In genomic region chr2:91498093-91498719, GRCm38 (mm10) we compare ENCODE assay signal across 16 mouse cellular contexts. TPM values are rescaled to one million over a fixed set of nuclear protein-coding genes. Genes with fewer than 3 reads are reported as not detected.
DNase-seq lines count a peak whose midpoint lies in the region; ATAC-seq lines count a peak whose summit lies in the region.
"Had no signal": no experiment of that assay in that cellular context is flagged by ENCODE, and none has a peak within 500 bp of the region (broad histone marks: within the 10 kb centered on the region; RNA-seq: fewer than 3 reads in every experiment).

No protein-coding gene starts in this region.

- ATAC-seq in CD4-positive, CD25-positive, alpha-beta regulatory T cell, adult 4 months = peak; percentile 58
- ATAC-seq in hematopoietic stem cell, adult 5-6 weeks (replicated peaks in 1 of 2; ENCODE audit: insufficient read depth in 1 of 2, low FRiP score in 2 of 2, low TSS enrichment in 1 of 2, low read depth in 1 of 2, poor library complexity in 2 of 2, severe bottlenecking in 2 of 2) = peak; percentile 78 to 80
- peak; percentile 51 for ATAC-seq in neutrophil, adult 5-6 weeks (ENCODE audit: extremely low read depth, insufficient number of reproducible peaks, low FRiP score, poor library complexity, severe bottlenecking)
- ATAC-seq: forebrain, embryonic 15.5 days; hindbrain, embryonic 16.5 days had no signal

- DNase-seq in lung, postnatal 25 days (ENCODE audit: low spot score) = peak; percentile 16
- DNase-seq in lung, adult 18-20 months = no peak
- DNase-seq in gastrocnemius, adult 8-10 months (ENCODE audit: low spot score in 2 of 2) = no peak
- DNase-seq in cerebellum, postnatal 10 days = no peak
- DNase-seq: adrenal gland, postnatal 14 days; cerebellum, adult 9-11 months; gastrocnemius, adult 2 months; kidney, adult 8-10 months; kidney, postnatal 4 days; right cerebral cortex, adult 18-20 months had no signal

RNA-seq across cellular contexts. Expression of gene Ckap5, which starts 28.4 kb away (rescaled TPM):
- 10 to 100 TPM; 44.5 to 62.8 TPM for polyA plus RNA-seq in CD4-positive, CD25-positive, alpha-beta regulatory T cell, adult 4 months (2017; shearing (Covaris generic))
- total RNA-seq in hematopoietic stem cell, adult 5-6 weeks (2017) = 91.6 and 114 TPM in 2 replicates
- total RNA-seq in neutrophil, adult 5-6 weeks (2017) = 31.4 and 35.0 TPM in 2 replicates
- total RNA-seq in gastrocnemius, adult 8-10 months (2022) = 10 to 100 TPM; 27.3 to 38.2 (median 34.4) TPM

RNA-seq across cellular contexts. Expression of gene Lrp4, which starts 40.9 kb away (rescaled TPM):
- polyA plus RNA-seq in CD4-positive, CD25-positive, alpha-beta regulatory T cell, adult 4 months (2017; shearing (Covaris generic)) = under 1 TPM; 0.10 to 0.19 TPM
- 2.3 and 4.7 TPM in 2 replicates for total RNA-seq in hematopoietic stem cell, adult 5-6 weeks (2017)
- total RNA-seq in neutrophil, adult 5-6 weeks (2017) = 1.0 and 1.1 TPM in 2 replicates
- 1 to 10 TPM; 6.9 to 9.4 (median 9.2) TPM for total RNA-seq in gastrocnemius, adult 8-10 months (2022)
- polyA plus RNA-seq: G1E had no signal

RNA-seq across cellular contexts. Expression of gene 1110051M20Rik, which starts 53.7 kb away (rescaled TPM):
- 10 to 100 TPM; 40.3 to 55.7 TPM for polyA plus RNA-seq in CD4-positive, CD25-positive, alpha-beta regulatory T cell, adult 4 months (2017; shearing (Covaris generic))
- 11.0 and 19.3 TPM in 2 replicates for total RNA-seq in hematopoietic stem cell, adult 5-6 weeks (2017)
- 1.7 and 2.9 TPM in 2 replicates for total RNA-seq in neutrophil, adult 5-6 weeks (2017)
- 10 to 100 TPM; 15.2 to 21.6 (median 18.8) TPM for total RNA-seq in gastrocnemius, adult 8-10 months (2022)
